Mouse (Mus musculus): ENCODE data around the gene Mrps18a.

Gene Mrps18a

DNA sequence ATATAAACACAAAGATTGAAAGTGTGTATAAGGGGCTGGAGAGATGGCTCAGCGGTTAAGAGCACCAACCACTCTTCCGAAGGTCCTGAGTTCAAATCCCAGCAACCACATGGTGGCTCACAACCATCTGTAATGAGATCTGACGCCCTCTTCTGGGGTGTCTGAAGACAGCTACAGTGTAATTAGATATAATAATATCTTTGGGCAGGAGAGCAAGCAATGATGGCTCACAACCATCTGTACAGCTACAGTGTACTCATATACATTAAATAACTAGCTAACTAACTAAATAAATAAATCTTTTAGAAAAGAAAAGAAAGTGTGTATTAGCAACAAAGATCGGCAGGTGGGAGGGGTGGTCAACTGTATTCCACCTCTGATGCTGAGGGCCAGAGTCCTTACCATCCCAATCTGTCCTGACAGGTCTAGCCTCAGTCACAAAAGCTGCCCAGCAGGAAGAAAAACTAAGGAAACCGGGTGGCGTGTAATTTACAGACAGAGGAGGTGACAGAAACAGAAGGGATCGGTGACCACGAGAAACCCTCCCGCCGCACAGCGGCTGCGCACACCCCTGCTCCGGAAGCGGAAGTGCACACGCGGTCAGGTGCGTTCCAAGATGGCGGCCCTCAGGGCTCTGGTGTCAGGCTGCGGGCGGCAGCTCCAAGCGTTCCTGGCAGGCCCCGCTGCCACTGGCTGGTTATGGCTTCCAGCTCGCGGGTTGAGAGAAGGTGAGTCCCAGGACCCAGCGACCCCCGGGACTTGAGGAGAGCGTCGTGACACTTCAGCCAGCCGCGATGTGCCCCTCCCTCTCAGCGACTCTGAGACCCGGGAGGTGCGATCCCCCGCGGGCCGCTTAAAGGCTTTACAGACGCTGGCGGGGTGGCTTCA, at the start of gene Mrps18a:
Mrps18a (plus strand) TSS at position 585 of the 888 bp plus-strand sequence.
- peak; percentile 86 for DNase-seq

DNA sequence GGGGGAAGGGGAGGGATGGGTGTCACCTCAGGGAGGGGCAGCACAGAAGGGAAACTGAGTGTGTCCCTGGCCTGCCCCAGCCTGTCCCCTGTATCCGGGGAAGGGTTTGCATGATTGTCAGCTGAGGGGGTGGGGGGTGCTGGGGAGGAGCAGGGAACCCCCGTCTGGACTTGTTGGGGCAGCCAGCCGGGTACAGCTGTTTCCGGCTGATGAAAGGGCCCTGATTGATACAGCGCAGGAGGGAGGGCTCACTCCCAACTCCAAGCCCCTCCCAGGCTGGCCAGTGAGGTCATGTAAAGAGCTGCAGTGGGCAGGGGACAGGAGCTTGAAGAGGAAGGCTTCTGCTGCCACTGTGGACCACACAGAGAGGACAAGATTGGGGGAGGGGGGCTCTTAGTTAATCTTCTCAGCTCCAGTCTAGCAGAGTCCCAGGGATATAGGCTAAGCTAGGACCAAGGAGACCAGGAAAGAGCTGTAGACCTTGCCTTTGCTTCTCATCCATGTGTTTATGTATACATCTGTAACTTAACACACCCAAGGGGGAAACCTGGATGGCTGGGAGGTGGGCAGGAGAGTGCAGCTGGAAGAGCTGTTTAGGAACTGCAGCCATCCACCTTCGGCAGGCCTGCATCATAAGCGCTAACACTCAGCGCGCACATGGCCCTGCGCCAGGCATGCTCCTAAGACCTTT, 47.4 kb upstream of the Mrps18a start:
- no peak for DNase-seq

DNA sequence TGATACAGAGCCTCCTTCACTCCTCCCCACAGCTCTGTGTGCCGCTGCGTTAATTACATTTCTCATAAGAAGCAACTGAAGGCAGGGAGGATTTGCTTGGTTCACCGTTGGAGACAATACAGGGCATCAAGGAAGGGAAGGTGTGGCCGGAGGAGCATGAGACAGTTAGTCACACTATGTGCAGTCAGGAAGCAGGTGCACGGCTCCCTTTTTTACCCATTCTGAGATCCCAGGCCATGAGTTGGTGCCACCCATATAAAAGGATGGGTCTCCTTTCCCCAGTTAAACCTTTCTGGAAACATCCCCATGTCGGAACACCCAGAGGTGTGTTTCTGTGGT, 46.8 kb upstream of the Mrps18a start:
- DNase-seq: no peak

DNA sequence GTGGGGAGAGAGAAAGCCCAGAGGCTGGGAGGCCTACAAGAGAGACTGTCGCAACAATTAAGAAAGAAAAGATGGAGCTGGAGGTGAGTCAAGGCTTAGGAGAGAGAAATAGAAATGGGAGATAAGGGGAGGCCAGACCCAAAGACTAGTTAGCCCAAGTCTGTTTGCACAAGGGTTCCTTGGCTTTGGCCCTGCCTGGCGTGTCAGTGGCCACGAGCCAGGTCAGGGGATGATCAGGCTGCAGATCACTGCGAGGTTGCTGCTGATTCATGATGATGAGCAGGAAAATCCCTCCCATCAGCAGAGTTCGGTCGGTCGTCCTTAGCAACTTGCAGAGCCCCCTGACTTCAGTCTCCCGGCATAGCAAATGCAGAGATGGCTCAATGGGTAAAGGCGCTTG, 40.7 kb upstream of the Mrps18a start:
- no peak for DNase-seq

DNA sequence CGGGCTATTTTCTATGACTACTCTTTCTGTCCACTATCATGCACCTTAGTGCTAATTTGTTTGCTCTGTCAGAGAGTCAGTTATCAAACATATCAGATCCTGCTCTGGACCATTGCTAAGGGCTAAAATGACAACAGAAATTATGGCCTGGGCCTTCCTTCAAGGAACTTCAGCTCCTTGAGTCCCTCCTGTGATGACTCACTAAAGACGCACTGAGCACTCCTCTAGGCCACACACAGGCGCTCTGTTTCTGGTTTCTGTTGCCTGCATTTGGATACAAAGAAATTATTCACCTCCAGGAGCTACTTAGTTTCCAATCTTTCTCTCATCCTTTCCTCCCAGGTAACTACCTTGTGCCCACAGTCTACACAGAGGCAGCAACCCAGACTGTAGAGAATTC, 39.3 kb upstream of the Mrps18a start:
- DNase-seq: no peak

DNA sequence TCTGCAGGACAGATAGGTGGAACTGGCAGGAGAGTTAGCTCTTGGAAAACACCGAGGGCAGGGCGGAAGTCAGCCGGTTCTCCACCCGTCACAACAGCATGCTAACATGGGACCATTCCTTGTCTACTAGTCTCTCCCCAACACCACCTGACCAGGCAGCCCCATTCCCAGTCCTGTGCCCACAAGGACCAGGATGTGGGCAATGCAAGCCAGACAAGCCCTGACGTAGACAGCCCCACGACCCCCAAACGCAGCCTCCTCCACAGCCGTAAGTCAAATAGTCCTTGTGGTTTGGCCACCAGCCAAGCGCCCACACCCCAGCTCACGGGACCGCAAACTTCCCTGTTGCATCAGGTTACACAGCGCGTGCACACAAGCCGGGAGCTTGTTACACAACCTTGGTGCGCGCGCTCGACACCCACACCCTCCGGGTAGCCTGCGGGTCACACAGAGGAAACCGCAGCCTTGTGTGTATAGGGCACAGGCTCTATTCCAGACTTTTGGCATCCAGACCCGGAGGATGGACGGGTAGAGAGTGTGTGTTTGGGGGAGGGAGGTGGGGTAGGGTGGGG, 37.0 kb upstream of the Mrps18a start:
- no peak for DNase-seq

DNA sequence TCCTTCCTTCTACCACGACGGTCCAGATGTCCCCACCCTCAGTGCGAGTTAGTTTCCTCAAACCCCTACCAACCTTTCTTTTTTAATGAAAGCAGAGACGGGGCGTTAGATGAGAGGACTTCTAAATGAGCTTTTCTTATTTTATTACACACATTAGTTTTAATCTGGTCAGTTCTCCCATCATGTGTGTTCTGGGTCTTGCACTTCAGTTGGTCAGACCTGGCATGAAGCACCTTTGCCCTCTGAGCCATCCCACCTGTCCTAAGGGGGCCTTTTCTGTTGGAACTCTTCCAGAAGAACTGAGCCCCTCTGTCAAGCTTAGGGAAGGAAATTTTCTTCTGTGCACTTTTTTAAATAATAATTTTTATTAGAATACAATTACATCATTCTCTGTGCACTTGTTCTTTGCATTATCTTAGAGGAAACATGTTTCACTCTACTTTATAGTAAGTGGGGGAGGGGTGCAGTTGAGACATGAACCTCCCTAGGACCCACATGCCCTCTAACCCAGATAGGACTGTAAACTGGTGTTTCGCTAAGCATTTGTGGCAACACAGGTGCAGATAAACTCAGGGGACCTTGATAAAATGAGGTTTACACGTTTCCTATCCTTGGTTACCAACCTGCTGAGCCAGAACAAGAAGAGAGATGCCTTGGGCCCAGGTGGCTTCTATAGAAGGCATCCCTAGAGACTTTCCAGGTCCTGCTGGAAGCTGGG, 36.2 kb upstream of the Mrps18a start:
- no peak for DNase-seq

DNA sequence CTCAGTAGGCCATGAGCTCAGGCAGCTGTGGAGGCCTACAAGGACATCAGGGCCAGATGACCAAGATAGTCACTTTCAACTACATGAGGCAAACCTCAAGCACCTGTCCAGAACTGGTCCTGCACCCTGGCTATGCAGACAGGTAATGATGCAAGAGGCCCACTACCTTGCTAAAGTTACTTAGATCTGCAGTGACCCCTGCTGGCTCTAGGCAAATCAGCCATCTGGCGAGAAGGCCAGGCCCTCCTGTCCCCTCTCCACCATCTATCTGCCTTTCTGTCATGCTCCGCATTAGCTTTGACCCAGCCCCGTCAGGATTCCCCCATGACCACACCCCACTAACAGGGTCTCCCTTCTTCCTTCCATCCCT, 35.7 kb upstream of the Mrps18a start:
- no peak for DNase-seq

DNA sequence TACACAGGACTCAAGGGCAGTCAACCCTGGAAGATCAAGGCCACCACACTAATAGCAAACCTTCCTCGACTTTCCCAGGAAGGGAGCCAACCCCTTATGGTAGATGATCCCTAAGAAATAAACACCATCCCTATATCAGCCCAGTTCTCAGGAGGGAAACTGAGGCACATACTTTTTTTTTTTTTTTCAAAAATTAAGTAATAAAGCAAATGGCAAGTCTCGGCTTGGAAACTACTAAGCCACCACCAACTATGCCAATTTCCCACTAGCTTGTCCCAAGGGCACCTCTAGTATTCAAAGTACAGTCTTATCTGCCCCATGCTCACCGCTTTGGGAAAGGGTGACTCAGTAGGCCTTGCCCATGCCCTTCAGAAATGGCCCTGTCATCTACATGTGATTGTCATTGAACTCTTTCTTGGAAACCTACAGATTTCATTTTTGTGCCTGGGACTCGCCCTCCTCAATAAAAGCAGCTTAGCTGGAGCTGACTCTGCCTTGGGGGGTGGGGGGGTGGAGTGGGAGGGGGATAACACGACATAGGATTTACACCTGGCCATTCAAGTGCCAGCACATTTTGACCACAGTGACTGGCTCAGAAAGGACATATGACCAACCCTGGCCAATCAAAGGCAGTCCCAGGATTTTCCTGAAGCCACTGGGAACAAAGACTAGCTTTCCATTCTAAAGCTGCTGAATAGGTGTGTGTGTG, 35.1 kb upstream of the Mrps18a start:
- DNase-seq: no peak

DNA sequence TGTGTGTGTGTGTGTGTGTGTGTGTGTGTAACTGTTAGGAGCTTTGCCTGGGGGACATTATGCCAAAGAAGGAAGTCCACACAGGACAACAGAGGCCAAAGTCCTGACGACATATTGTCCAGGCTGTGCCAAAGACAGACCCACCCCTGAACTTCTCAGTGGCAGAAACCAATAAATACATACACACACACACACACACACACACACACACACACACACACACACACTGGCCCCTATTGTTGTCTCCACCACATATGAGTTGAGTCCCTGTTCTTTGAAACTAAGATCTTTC, 34.6 kb upstream of the Mrps18a start:
- no peak for DNase-seq

DNA sequence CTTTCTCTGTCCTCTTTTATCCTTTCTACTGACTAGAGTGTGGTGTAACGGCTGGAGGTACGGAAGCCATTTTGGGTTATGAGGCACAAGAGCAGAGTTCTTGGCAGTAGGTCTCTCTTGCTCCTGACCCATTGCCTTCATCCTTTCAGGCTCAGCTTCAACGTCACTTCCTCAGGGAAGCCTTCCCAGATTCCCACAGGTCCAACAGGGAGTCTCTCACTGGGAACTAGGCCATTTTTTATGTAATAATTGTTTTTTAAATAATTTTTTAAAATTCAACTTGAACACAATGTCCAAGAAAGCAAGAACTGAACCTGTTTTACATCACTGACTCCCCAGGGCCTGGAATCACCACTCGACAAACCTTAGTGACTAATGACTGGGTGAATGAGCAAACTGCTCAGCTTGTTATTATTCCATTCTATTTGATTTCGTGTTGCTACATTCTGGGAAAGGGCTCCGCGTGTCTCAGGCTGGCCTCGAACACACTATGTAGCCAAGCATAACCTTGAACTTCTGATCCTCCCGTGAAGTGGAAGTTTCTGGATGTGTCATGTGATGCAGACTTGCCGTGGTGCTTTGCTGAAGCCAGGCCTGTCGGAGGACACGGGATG, 32.8 kb upstream of the Mrps18a start:
- no peak for DNase-seq

DNA sequence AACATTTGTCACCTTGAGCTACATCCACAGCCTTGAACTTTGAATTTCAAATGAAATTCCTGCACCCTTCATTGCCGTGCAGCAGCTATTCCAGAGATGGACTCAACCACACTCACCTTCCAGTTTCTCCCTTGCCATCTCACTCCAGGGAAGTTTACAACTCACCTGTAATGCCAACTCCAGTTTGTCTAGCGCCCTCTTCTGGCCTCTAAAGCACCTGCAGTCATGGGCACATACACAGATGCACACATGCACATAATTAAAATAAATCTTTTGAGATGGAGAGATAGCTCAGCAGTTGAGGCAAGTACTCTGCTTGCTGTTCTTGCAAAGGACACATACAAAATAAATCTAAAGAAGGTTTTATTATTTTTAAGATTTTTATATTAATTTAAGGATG, 31.7 kb upstream of the Mrps18a start:
- no peak for DNase-seq

DNA sequence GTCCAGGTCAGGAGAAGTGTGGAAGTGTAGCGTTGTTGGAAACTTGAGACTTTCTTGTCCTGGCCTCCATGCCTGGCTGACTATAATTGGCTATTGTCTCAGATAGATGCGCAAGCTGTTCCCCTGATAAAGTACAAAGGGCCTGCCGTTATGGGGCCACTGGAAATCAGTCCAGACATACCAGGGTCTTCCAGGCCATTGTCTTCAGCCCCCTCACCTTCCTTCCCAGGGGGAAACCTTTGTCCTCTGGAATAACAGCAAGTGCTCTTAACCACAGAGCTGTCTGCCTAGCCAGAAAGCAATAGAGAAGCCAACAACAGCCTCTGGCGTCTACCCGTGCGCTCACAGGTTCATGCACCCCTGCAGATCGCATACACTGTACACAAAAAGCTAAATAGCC, 30.4 kb upstream of the Mrps18a start:
- DNase-seq: no peak

DNA sequence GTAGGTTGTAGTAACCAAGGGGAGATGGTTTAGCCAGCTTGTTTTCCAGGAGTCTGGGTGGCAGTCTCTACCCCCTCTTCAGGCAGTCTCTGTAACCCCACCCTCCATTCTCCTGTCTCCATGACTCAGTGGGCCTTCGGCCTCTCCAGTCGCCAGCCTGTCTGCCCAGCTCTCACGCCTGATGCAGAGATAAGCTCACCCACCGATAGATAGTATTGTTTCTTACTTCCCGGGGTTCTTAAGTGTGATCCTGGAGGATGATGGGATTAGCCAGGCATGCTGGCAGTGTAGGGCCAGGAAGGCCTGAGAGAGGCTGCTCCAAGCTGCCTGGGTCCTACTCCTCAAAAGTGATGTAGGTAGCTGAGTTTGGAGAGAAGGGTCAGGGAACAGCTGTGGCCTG, 29.7 kb upstream of the Mrps18a start:
- no peak for DNase-seq

DNA sequence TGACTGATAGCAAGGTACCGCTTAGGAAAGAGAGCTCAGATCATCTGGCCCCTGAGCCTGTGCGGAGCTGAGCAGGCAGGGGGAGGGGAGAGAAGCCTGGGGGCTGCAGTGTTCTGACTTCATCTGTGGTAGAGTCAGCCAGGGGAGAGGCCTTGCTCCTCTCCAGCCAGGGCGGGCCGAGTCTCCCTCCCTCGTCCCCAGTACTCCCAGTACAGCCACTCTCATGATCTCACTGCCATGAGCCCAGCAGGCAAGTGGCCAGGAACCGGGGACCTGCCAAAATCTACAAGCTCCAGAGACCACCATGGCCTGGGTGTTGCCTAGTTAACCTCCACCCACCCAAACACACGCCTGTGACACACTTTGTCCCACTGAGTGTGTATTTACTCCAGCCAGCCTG, 29.1 kb upstream of the Mrps18a start:
- no peak for DNase-seq

DNA sequence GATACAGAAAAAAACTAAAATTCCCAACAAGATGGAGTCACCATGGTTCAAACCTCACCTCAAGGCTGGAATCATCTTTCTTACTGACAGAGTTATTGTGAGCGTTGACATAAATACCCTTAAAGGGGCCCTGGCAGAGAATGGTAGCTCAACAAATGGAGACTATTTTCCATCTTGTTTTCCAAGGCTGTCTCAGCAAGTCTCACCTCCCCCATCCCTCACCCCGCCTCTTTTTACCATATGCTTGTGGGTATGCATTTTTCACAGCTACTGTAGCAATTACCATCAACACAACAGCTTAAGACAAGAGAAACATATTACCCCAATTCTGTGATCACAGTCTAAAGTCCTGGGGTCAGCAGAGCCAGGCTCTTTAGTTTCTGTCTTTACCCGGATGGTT, 27.4 kb upstream of the Mrps18a start:
- no peak for DNase-seq

DNA sequence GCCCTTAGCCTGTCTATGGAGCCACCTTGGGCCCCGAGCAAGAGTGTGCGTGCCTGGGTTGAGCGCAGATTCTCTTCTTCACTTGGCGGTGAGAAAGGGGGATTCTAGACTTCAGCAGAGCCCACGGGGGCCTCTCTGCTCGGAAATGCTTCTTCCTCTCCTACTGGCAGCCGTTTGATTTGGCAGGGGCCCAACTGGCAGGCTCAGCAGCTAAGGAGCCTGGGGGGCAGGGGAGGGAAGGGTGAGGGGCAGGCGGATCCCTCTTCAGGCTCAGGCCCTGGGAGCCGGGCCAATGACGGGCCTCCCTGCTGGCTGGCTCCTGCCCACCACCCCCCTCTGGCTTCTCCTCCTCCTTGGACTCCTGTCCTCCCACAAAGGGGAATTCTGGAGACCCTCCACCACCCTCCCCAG, 26.7 kb upstream of the Mrps18a start:
- peak; percentile 61 for DNase-seq

DNA sequence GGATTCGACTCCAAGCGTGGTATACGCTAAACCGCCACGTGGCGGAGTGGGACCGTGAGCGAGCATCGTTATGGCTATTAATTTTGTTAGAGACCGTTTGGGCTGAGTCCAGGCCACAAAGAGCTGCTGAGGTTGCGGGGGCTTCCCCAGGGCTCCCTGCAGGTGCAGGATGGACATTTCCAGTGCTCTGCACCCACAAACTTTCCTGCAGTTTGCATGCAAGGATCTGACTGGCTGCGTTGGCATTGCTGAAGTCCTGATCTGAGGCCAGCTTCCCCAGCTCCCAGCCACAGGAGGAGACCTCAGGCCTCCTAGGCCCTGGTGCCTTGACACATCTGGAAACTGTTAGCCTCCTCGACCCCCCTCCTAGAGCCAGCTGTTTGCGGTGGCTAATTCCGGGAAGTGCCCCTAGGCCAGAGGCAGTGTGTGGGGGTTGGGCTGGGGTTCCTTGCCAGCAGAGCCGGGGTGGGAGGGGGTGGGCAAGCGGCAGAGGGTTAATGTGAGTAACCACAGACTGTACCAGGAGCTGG, 24.4 kb upstream of the Mrps18a start:
- no peak for DNase-seq

DNA sequence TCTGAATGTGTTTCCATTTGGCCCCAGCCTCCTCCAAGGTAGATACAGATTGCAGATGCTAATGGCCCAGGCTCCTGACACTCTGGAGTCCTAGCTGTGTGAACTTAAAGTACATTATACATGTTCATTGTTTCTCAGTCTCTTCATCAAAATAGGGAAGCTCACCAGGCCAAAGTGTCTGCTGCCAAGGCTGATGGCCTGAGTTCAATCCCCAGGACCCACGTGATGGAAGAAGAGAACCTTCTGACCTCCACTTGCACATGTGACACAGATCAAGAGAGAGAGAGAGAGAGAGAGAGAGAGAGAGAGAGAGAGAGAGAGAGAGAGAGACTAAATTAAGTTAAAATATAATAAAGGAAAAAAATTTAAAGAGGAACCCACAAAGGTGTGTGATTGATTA, 19.4 kb upstream of the Mrps18a start:
- no peak for DNase-seq

DNA sequence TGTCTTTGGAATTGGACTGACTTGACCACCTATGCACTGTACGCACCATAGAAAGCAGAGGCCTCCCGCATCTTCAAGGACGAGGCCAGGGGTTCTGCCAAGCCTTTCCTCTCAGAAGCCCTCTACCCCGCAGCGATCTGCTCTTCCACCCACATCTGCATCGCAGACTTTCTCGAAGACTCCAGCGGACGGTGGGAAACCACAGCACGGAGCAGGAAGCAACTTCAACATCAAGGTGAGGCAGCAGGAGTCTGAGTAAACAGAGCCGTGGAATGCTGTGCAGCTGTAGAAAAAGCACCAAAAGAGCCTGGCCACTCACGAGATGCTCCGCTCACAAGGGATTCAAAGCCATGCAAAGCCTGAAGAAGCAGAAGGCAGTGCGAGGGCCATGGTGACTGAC, 18.9 kb upstream of the Mrps18a start:
- DNase-seq: no peak

DNA sequence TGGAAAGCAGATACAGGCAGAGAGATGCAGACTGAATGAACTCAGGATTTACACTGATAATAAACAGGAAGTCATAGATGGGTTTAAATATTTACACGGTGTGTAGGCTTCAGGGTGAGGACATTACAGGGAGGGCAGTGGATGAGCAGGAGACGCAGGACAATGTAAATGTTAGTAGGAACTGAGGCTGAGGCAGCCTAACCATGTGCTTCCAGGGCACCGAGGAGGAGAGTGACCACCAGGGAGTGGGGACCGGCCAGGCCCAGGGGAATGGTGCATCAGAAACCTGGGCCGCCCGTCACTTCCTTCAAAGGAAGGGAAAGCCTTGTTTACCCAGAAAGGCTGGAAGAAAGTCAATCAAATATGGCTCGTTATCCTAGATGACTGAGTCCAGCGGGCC, 12.3 kb upstream of the Mrps18a start:
- DNase-seq: no peak

DNA sequence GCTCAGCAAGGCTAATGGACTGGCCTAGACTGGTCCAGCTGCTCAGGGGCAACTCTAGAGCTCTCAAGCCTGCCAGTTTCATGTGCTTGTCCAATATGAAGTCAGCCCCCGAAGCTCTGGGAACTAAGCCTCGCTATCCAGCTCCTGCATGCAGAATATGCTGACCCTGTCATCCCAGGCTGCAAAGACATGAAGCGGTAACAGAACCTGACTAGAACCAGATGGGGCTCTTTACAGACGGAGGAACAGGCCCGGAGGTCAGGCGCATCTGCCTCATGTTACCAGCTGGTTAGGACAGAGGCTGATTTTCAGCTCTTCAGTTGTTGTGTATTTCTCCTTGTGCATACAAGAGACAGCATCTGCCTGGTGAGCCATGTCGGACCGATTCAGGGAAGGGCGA, 8.9 kb upstream of the Mrps18a start:
- no peak for DNase-seq

All from right cerebral cortex, postnatal 25 days (tissue).